Mouse (Mus musculus) olfactory bulb, adult 2 months (tissue): ENCODE results near the gene Cxcl5. TPM values are rescaled to one million over a fixed set of nuclear protein-coding genes. Genes with fewer than 3 reads are reported as not detected.

Experiments used
- H3K27ac ChIP-seq: fragments of 200-500 bp; 2 replicates; pipeline ENCODE4 v1.5.1; 2012; ENCODE audit warnings: low read depth, low read length; ENCODE audit not compliant: insufficient read depth
- H3K4me1 ChIP-seq: fragments of 200-500 bp; 2 replicates; pipeline ENCODE4 v1.6.1; 2012; ENCODE audit warnings: low read length; ENCODE audit not compliant: control insufficient read depth, insufficient read depth
- H3K4me3 ChIP-seq: fragments of 200-500 bp; 2 replicates; pipeline ENCODE4 v1.5.1; 2012; ENCODE audit warnings: mild to moderate bottlenecking, low read depth, low read length, moderate library complexity; ENCODE audit not compliant: insufficient read depth
- CTCF ChIP-seq: fragments of 200-500 bp; IDR thresholded peaks from 2 replicates; pipeline ENCODE4 v1.5.1; 2012; ENCODE audit warnings: low read depth, mild to moderate bottlenecking, low read length, moderate library complexity; ENCODE audit not compliant: insufficient read depth
- POLR2A ChIP-seq: fragments of 200-500 bp; IDR thresholded peaks from 2 replicates; pipeline ENCODE4 v1.6.1; 2012; ENCODE audit warnings: mild to moderate bottlenecking, low read depth, low read length, moderate library complexity; ENCODE audit not compliant: insufficient read depth
- WGBS: fragments of 180-500 bp; shearing (Covaris S2); methylation state at CpG from one replicate; pipeline ENCODE4 v1.1.7; 2018; 5-methylcytosine and 5-hydroxymethylcytosine counted together
- polyA plus RNA-seq: library from polyadenylated mRNA; stranded (reverse); fragments of >200 nt; gene quantifications from 2 replicates; pipeline ENCODE4 v1.2.4, GENCODE M21; 2012; ENCODE audit warnings: low replicate concordance; ENCODE audit not compliant: missing spikeins, insufficient read depth, insufficient read length

The Cxcl5 gene
- not detected in 2 replicates for polyA plus RNA-seq

DNA sequence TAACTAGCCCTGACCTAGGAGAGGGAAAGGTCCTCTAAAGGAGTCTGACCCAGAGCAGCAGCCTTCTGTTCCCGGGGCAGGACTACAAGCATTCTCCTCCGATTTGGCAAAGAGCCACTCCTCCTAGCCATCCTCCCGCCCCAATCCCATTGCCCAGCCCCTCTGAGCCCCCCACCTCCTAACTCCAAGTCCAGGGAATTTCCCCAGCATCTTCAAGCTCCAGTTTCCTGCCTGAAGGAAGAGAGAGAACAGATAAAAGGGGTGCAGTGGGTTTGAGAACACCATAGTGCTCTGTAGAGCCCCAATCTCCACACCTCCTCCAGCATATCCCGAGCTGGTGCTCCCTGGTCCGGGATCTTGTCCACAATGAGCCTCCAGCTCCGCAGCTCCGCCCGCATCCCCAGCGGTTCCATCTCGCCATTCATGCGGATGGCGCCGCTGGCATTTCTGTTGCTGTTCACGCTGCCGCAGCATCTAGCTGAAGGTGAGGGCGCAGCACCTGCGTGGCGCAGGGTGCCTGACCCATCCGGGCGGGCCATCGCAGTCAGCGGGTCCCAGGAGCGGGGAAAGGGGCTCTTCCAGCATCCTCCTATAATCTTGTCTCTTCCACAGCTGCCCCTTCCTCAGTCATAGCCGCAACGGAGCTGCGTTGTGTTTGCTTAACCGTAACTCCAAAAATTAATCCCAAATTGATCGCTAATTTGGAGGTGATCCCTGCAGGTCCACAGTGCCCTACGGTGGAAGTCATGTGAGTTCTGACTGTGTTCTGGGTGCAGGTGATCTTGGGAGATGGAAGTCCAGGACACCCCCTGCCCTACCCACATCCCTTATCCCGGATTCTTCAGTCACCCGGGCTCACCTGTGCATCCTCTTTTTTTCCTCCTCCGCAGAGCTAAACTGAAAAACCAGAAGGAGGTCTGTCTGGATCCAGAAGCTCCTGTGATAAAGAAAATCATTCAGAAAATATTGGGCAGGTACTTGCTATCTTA is at the start of gene Cxcl5:
Cxcl5 (plus strand) TSS at position 284 of the 989 bp plus-strand sequence.
- 3% methylated on average over 32 of the region's 32 CpGs for WGBS
- TF ChIP-seq CTCF: no peak
- no peak for TF ChIP-seq POLR2A
- no peak within 1 kb of the TSS for H3K27ac ChIP-seq
- H3K4me3 ChIP-seq: peak within 1 kb of the TSS; percentile 34
- peaks cover 13% of the 10 kb centered on the region for H3K4me1 ChIP-seq

GRCm38 (mm10) chr5:90711409-90711808 is 47.8 kb upstream of the Cxcl5 start:
- 77% methylated on average over 2 of the region's 2 CpGs for WGBS
- no peaks in the 10 kb centered on the region for H3K4me1 ChIP-seq
- no peak overlapping the region for H3K4me3 ChIP-seq
- no peak for TF ChIP-seq POLR2A
- TF ChIP-seq CTCF: no peak
- H3K27ac ChIP-seq: no peak overlapping the region

- 88% methylated on average over 1 of the region's 1 CpGs for WGBS
- Histone ChIP-seq H3K4me3 (no peak overlapping the region), H3K27ac (no peak overlapping the region), H3K4me1 (no peaks in the 10 kb centered on the region)
- TF ChIP-seq CTCF: no peak
- TF ChIP-seq POLR2A: no peak
Observed at GRCm38 (mm10) chr5:90717937-90718336, 41.2 kb upstream of the Cxcl5 start.

DNA sequence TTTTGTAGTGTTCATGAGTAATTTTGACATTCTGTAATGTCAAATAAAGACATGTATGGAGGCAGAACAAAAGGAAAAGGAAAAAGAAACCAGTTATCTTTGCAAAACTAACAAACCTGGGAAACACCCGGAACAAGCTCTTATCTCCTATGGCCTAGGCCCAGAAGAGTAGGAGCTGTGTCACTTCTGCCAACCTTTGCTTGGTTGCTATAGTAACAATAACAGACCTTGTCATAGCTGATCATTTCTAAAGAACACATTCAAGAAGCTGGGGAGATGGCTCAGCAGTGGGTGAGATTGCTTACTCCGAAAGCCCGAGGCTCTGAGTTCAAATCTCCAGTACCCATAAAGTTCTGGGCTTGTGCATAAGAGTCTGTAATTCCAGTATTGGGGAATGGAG is 36.5 kb upstream of the Cxcl5 start:
- 95% methylated on average over 3 of the region's 3 CpGs for WGBS
- Histone ChIP-seq H3K4me1 (no peaks in the 10 kb centered on the region), H3K27ac (no peak overlapping the region), H3K4me3 (no peak overlapping the region)
- TF ChIP-seq POLR2A (no peak), CTCF (no peak)

GRCm38 (mm10) chr5:90728254-90728653 is 30.9 kb upstream of the Cxcl5 start:
- 73% methylated on average over 3 of the region's 3 CpGs for WGBS
- no peak overlapping the region for H3K4me3 ChIP-seq
- H3K4me1 ChIP-seq: 0 out of 2 replicates have a peak, but pooled peaks cover 2% of the 10 kb centered on the region
- TF ChIP-seq POLR2A (no peak), CTCF (no peak)
- no peak overlapping the region for H3K27ac ChIP-seq

- Histone ChIP-seq H3K4me3 (no peak overlapping the region), H3K27ac (no peak overlapping the region), H3K4me1 (0 out of 2 replicates have a peak, but pooled peaks cover 2% of the 10 kb centered on the region)
- WGBS: 64% methylated on average over 4 of the region's 4 CpGs
- TF ChIP-seq CTCF (no peak), POLR2A (no peak)
Observed at GRCm38 (mm10) chr5:90731480-90731879, 27.7 kb upstream of the Cxcl5 start.

GRCm38 (mm10) chr5:90742029-90742428 is 17.1 kb upstream of the Cxcl5 start:
- TF ChIP-seq CTCF: no peak
- TF ChIP-seq POLR2A: no peak
- 61% methylated on average over 4 of the region's 4 CpGs for WGBS
- Histone ChIP-seq H3K4me1 (no peaks in the 10 kb centered on the region), H3K4me3 (no peak overlapping the region), H3K27ac (no peak overlapping the region)

- TF ChIP-seq CTCF (no peak), POLR2A (no peak)
- H3K27ac ChIP-seq: no peak overlapping the region
- peaks cover 4% of the 10 kb centered on the region for H3K4me1 ChIP-seq
- no peak overlapping the region for H3K4me3 ChIP-seq
- 97% methylated on average over 1 of the region's 1 CpGs for WGBS
Observed at GRCm38 (mm10) chr5:90753934-90754333, 5.2 kb upstream of the Cxcl5 start.

DNA sequence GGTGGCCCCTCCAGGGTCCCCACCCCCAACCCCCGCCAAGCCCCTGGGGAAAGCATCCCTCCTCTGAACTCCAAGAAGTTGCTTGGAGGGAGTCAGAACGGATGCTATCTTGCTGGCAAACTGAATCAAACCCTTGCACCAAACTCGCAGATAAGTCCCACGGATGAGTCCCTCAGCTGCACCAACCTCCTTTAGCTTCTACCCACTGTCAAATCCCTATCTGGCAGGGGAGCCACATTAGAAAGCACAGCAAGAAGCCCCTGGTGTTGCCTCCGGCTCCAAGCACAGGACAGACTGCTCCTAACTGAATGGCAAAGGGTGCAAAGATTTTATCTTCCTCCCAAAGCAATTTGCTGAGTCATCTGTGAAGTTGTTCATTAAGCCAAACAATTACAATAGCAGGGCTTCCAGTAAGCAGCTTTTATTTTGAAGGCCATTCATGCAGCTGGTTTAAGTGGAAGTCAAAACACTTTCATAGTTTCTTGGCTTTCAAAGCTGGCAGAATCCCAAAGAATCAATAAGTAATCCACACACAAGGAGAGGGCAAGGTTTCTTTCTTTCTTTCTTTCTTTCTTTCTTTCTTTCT is 1.0 kb upstream of the Cxcl5 start:
- 31% methylated on average over 5 of the region's 5 CpGs for WGBS
- H3K4me1 ChIP-seq: peaks cover 13% of the 10 kb centered on the region
- H3K27ac ChIP-seq: no peak overlapping the region
- H3K4me3 ChIP-seq: no peak overlapping the region
- no peak for TF ChIP-seq POLR2A
- TF ChIP-seq CTCF: no peak
